Mouse (Mus musculus) E14TG2a.4 (cell line): ENCODE measurements around the gene Osbpl6.

Experiments used
- CTCF ChIP-seq: conservative IDR thresholded peaks from 2 replicates; pipeline ENCODE4 v1.5.1; 2014; ENCODE audit warnings: low read length
- POU5F1 ChIP-seq: IDR thresholded peaks from 2 replicates; pipeline ENCODE4 v1.6.1; 2014; ENCODE audit warnings: low read length, borderline replicate concordance

- TF ChIP-seq CTCF (no peak), POU5F1 (no peak)
Measured at GRCm38 (mm10) chr2:76368861-76369660, 37.2 kb upstream of the Osbpl6 start.
